In genomic region chr7:120836361-120836760, GRCm38 (mm10) we compare ENCODE assay signal across 8 mouse cellular contexts. TPM values are rescaled to one million over a fixed set of nuclear protein-coding genes. Genes with fewer than 3 reads are reported as not detected.
A peak's percentile ranks its signal among the peaks of the same experiment; 100 is the strongest.
DNase-seq lines count a peak whose midpoint lies in the region; ATAC-seq and TF ChIP-seq lines count a peak whose summit lies in the region.

No protein-coding gene starts in this region.

- peaks cover 22% of the 10 kb centered on the region for H3K4me1 ChIP-seq in kidney, embryonic 15.5 days
- H3K4me1 ChIP-seq in hindbrain, embryonic 12.5 days, result peaks cover 5% of the 10 kb centered on the region; the same call in 1 of the 2 replicates

- no peaks in the 10 kb centered on the region for H3K9me3 ChIP-seq in kidney, embryonic 15.5 days (replicated peaks)
- no peaks in the 10 kb centered on the region for H3K9me3 ChIP-seq in hindbrain, embryonic 12.5 days (replicated peaks)

- no peak for DNase-seq in kidney, adult 8-10 months
- DNase-seq in brain, embryonic 14.5 days (ENCODE audit: low read depth), result peak; percentile 66
- peak; percentile 41 for DNase-seq in lung, postnatal 10 days
- no peak for DNase-seq in urinary bladder, postnatal 4 days (ENCODE audit: low spot score in 2 of 2)
- no peak for DNase-seq in right cerebral cortex, postnatal 36 days (ENCODE audit: low spot score in 2 of 2)

- 5% methylated on average over 12 of the region's 12 CpGs for WGBS in kidney, embryonic 15.5 days
- WGBS in hindbrain, embryonic 12.5 days, result 3% methylated on average over 12 of the region's 12 CpGs

- H3K27ac ChIP-seq in kidney, embryonic 15.5 days, result no peak overlapping the region
- H3K27ac ChIP-seq in hindbrain, embryonic 12.5 days, result no peak overlapping the region

- TF ChIP-seq POLR2A in brain, embryonic 14.5 days (IDR thresholded peaks at IDR 0.05; ENCODE audit: borderline replicate concordance, extremely low read depth, insufficient read depth, insufficient read length, poor library complexity, severe bottlenecking), result no peak

- peak overlapping the region; percentile 77 for H3K4me3 ChIP-seq in kidney, embryonic 15.5 days (replicated peaks)
- H3K4me3 ChIP-seq in hindbrain, embryonic 12.5 days, result peak overlapping the region; percentile 55

- H3K4me2 ChIP-seq in kidney, embryonic 15.5 days, result peak overlapping the region; percentile 72
- peak overlapping the region; percentile 51 for H3K4me2 ChIP-seq in hindbrain, embryonic 12.5 days (replicated peaks)

- TF ChIP-seq CTCF in brain, embryonic 14.5 days (IDR thresholded peaks at IDR 0.05; ENCODE audit: borderline replicate concordance, extremely low read depth, insufficient read depth, insufficient read length), result no peak

- peak overlapping the region; percentile 59; the same call in 1 of the 2 replicates for H3K9ac ChIP-seq in kidney, embryonic 15.5 days
- 0 out of 2 replicates have a peak overlapping the region, but pooled peaks have one; percentile 33 for H3K9ac ChIP-seq in hindbrain, embryonic 12.5 days

- no peak for ATAC-seq in kidney, embryonic 15.5 days (replicated peaks; ENCODE audit: low FRiP score)
- ATAC-seq in hindbrain, embryonic 12.5 days (ENCODE audit: low FRiP score), result no peak
- no peak for ATAC-seq in erythroid progenitor cell, adult 5-6 weeks (replicated peaks; ENCODE audit: low FRiP score, poor library complexity, severe bottlenecking)

- no peaks in the 10 kb centered on the region for H3K36me3 ChIP-seq in kidney, embryonic 15.5 days
- H3K36me3 ChIP-seq in hindbrain, embryonic 12.5 days, result no peaks in the 10 kb centered on the region

- peaks cover 9% of the 10 kb centered on the region; the same call in 1 of the 2 replicates for H3K27me3 ChIP-seq in kidney, embryonic 15.5 days
- H3K27me3 ChIP-seq in hindbrain, embryonic 12.5 days, result peaks cover 20% of the 10 kb centered on the region

RNA-seq across cellular contexts. Expression of gene Eef2k, which starts 6.3 kb away (rescaled TPM):
- 23.8 and 27.6 TPM in 2 replicates for polyA plus RNA-seq in kidney, embryonic 15.5 days (2015; fragmentation: Nextera tagmentation; extraction: Ambion mirVana)
- 31.6 and 34.6 TPM in 2 replicates for polyA plus RNA-seq in brain, embryonic 14.5 days (2012; rRNA removed)
- 32.5 and 34.8 TPM in 2 replicates for polyA plus RNA-seq in hindbrain, embryonic 12.5 days (2016; fragmentation: Nextera tagmentation; extraction: Ambion mirVana)
- total RNA-seq in erythroid progenitor cell, adult 5-6 weeks (2015; ENCODE audit: low replicate concordance), result 35.6 and 62.3 TPM in 2 replicates
- 80.2 and 225 TPM in 2 replicates for total RNA-seq in erythroid progenitor cell, adult 5-6 weeks (2017; ENCODE audit: low replicate concordance)

RNA-seq across cellular contexts. Expression of gene Gm5737, which starts 24.2 kb away (rescaled TPM):
- not detected in 2 replicates for polyA plus RNA-seq in kidney, embryonic 15.5 days (2015; fragmentation: Nextera tagmentation; extraction: Ambion mirVana)
- polyA plus RNA-seq in brain, embryonic 14.5 days (2012; rRNA removed), result 0.26 and 0.37 TPM in 2 replicates
- polyA plus RNA-seq in hindbrain, embryonic 12.5 days (2016; fragmentation: Nextera tagmentation; extraction: Ambion mirVana), result not detected in 2 replicates
- total RNA-seq in erythroid progenitor cell, adult 5-6 weeks (2015; ENCODE audit: low replicate concordance), result not detected in 2 replicates
- not detected in 2 replicates for total RNA-seq in erythroid progenitor cell, adult 5-6 weeks (2017; ENCODE audit: low replicate concordance)

Comparison
In these comparisons a context has a peak if more than half of its experiments do, and no peak if none do; other contexts are left out.
1. DNase-seq: peak in brain, embryonic 14.5 days (single experiment) and lung, postnatal 10 days (single experiment); none in kidney, adult 8-10 months (0 of 2), urinary bladder, postnatal 4 days (0 of 2) and right cerebral cortex, postnatal 36 days (0 of 2).